Mouse (Mus musculus) CH12.LX (cell line): Measurements from ENCODE around the gene Hsp90ab1.
A peak's percentile ranks its signal among the peaks of the same experiment; 100 is the strongest.

Experiments
- CHD2 ChIP-seq: IDR thresholded peaks from 2 replicates; pipeline ENCODE4 v1.6.1; 2011; ENCODE audit warnings: low read length, improper control_type of control experiment
- CTCF ChIP-seq, 2 experiments: IDR thresholded peaks in 1 of 2; conservative IDR thresholded peaks in 1 of 2; 2 replicates each; pipeline ENCODE4 v1.5.1; 2011 to 2012; ENCODE audit warnings: low read depth in 2 of 2, low read length in 2 of 2, improper control_type of control experiment in 1 of 2, inconsistent platforms in 1 of 2, mild to moderate bottlenecking in 1 of 2, moderate library complexity in 1 of 2
- E2F4 ChIP-seq: IDR thresholded peaks from 2 replicates; pipeline ENCODE4 v1.6.1; 2011; ENCODE audit warnings: low read depth, low read length, improper control_type of control experiment; ENCODE audit not compliant: insufficient replicate concordance
- EP300 ChIP-seq: IDR thresholded peaks from 2 replicates; pipeline ENCODE4 v1.6.1; 2011; ENCODE audit warnings: low read length, improper control_type of control experiment
- KAT2A ChIP-seq: IDR thresholded peaks from 2 replicates; pipeline ENCODE4 v1.6.1; 2012; ENCODE audit warnings: low read length, improper control_type of control experiment, inconsistent platforms; ENCODE audit not compliant: insufficient replicate concordance
- POLR2A ChIP-seq: IDR thresholded peaks from 2 replicates; pipeline ENCODE4 v1.6.1; 2011; ENCODE audit warnings: low read depth, mild to moderate bottlenecking, improper control_type of control experiment, low read length
- ZKSCAN1 ChIP-seq: IDR thresholded peaks from 2 replicates; pipeline ENCODE4 v1.6.1; 2012; ENCODE audit warnings: low read depth, inconsistent platforms, low read length, improper control_type of control experiment, borderline replicate concordance

DNA sequence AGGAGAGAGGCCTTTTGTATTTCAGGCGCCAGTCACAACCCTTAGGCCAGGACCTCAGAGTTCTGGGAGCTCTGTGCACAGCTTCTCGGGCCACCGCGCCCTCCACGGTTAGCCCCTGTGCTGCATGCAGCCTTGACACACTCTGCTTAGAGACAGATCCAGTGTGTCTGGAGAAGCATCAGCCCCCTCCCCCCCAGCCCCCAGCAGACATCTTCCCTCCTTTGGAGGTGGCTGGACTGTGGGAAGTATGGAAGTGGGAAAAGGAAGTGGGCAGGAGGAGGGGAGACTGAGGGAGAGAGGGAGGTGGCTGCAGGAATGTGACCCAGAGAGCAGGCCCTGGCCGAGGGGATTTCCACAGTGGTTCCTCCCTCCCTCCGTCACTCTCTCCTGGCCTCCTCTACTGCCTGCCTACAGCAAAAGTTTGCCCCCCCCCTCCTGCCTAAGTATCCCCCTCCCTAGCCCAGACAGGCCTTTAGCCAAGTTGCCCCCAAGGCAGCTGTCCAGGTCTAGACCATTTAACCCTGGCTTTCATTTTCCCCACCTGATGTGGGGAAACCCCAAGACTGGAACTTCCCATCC lies 15.7 kb downstream of the Hsp90ab1 start:
- TF ChIP-seq EP300 (peak; percentile 43), POLR2A (peak; percentile 51), CTCF (conservative IDR thresholded peaks at IDR 0.05 in 1 of 2, IDR thresholded peaks at IDR 0.05 in 1 of 2; ENCODE audit: low read depth in 2 of 2, low read length in 2 of 2) (no peak), ZKSCAN1 (no peak), CHD2 (no peak), KAT2A (no peak), E2F4 (no peak)
